Mouse (Mus musculus) liver, embryonic 14.5 days (tissue): ENCODE data around the gene Olfr527.

ENCODE experiments used
- CTCF ChIP-seq: IDR thresholded peaks from 2 replicates; pipeline ENCODE4 v1.5.1; 2016; ENCODE audit warnings: antibody characterized with exemption, low read depth, control low read depth
- EP300 ChIP-seq: IDR thresholded peaks from 2 replicates; pipeline ENCODE4 v1.6.1; 2016; ENCODE audit warnings: antibody characterized with exemption, low read depth

DNA sequence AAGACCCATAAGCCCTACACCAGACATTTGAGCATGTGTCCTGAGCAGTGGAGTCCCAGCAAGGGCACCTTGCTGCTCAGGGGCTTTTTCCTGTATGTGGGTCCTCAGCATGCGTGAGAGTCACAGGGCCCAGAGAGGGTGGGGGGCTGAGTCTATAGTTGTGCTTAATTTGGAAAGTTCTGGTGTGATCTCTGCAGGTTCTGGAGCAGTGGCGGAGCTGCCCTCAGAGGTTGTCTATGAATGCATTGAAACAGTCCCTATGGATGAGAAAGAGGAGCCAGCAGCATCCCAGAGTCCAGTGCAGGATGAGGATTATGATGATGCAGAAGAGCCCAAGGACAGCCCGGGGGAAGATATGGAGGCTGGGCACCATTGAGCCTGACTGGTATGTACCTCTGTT is 34.4 kb upstream of the Olfr527 start:
- TF ChIP-seq CTCF, result no peak
- TF ChIP-seq EP300, result no peak
